Mouse (Mus musculus) spleen, adult 2 months (tissue): ENCODE data around the gene Ralgapb.

Experiments used
- CTCF ChIP-seq: fragments of 200-500 bp; IDR thresholded peaks from 2 replicates; pipeline ENCODE4 v1.5.1; 2011; ENCODE audit warnings: mild to moderate bottlenecking, inconsistent platforms; ENCODE audit not compliant: insufficient read depth, insufficient read length, insufficient replicate concordance; ENCODE audit errors: extremely low read depth
- POLR2A ChIP-seq: fragments of 200-500 bp; IDR thresholded peaks from 2 replicates; pipeline ENCODE4 v1.6.1; 2011; ENCODE audit warnings: low read depth, low read length, inconsistent platforms

- TF ChIP-seq POLR2A = no peak
- no peak for TF ChIP-seq CTCF
Observed at GRCm38 (mm10) chr2:158408997-158409594, 552 bp upstream of the Ralgapb start.
